2 mouse cellular contexts compared by ENCODE assay signal in genomic region chr8:20295881-20296280, GRCm38 (mm10).
DNase-seq lines count a peak whose midpoint lies in the region.

No protein-coding gene starts in this region.

- DNase-seq in embryo, embryonic 10 days (ENCODE audit: low spot score), result peak; percentile 1
- DNase-seq in heart, adult 11 months, result peak; percentile 91
